Mouse (Mus musculus) neural tube, embryonic 13.5 days (tissue): ENCODE results near the gene Hist2h2be. TPM values are rescaled to one million over a fixed set of nuclear protein-coding genes. Genes with fewer than 3 reads are reported as not detected.
"Not testable (repeated sequence)": the region's sequence is repeated elsewhere in the genome, so short reads cannot be mapped to it uniquely, and the experiment has no call there.

ENCODE experiments used
- ATAC-seq: fragments of 200-750 bp; cut with Nextera tagmentation; 2 replicates; pipeline ENCODE4 v1.8.0; 2017; ENCODE audit warnings: low read depth, mild to moderate bottlenecking, moderate TSS enrichment, moderate library complexity
- H3K27ac ChIP-seq: fragments of 300-500 bp; sonication (generic); replicated peaks from 2 replicates; pipeline ENCODE4 v1.5.1; 2015; ENCODE audit warnings: moderate library complexity, mild to moderate bottlenecking, inconsistent platforms
- H3K27me3 ChIP-seq: fragments of 300-500 bp; sonication (generic); 2 replicates; pipeline ENCODE4 v1.6.1; 2015; ENCODE audit warnings: mild to moderate bottlenecking, inconsistent platforms
- H3K36me3 ChIP-seq: fragments of 300-500 bp; sonication (generic); 2 replicates; pipeline ENCODE4 v1.6.1; 2015; ENCODE audit warnings: mild to moderate bottlenecking, inconsistent platforms
- H3K4me1 ChIP-seq: fragments of 300-500 bp; sonication (generic); replicated peaks from 2 replicates; pipeline ENCODE4 v1.6.1; 2015; ENCODE audit warnings: inconsistent platforms
- H3K4me2 ChIP-seq: fragments of 300-500 bp; sonication (generic); 2 replicates; pipeline ENCODE4 v1.6.1; 2015; ENCODE audit warnings: inconsistent platforms, mild to moderate bottlenecking, moderate library complexity
- H3K4me3 ChIP-seq: fragments of 300-500 bp; sonication (generic); 2 replicates; pipeline ENCODE4 v1.5.1; 2015; ENCODE audit warnings: mild to moderate bottlenecking, inconsistent platforms
- H3K9ac ChIP-seq: fragments of 300-500 bp; sonication (generic); 2 replicates; pipeline ENCODE4 v1.6.1; 2015; ENCODE audit warnings: moderate library complexity, mild to moderate bottlenecking, inconsistent platforms
- H3K9me3 ChIP-seq: fragments of 300-500 bp; sonication (generic); 2 replicates; pipeline ENCODE4 v1.6.1; 2016; ENCODE audit warnings: inconsistent platforms
- WGBS: fragments of 180-500 bp; shearing (Covaris S2); methylation state at CpG from one replicate; pipeline ENCODE4 v1.1.7; 2015; 5-methylcytosine and 5-hydroxymethylcytosine counted together
- polyA plus RNA-seq: library from polyadenylated mRNA; unstranded; fragments of >200 nt; fragmentation: Nextera tagmentation; extraction: Ambion mirVana; gene quantifications from 2 replicates; pipeline ENCODE4 v1.2.1, GENCODE M21; 2015

The Hist2h2be gene
- polyA plus RNA-seq, 1 experiment from 2014 or later: 4.0 TPM

GRCm38 (mm10) chr3:96245003-96245886, 24.3 kb downstream of the Hist2h2be start, which contains the start of gene Hist2h2aa1:
Gene Hist2h2aa1, plus strand, starts transcription at chr3:96245497.
- WGBS: 0% methylated on average over 40 of the region's 88 CpGs

DNA sequence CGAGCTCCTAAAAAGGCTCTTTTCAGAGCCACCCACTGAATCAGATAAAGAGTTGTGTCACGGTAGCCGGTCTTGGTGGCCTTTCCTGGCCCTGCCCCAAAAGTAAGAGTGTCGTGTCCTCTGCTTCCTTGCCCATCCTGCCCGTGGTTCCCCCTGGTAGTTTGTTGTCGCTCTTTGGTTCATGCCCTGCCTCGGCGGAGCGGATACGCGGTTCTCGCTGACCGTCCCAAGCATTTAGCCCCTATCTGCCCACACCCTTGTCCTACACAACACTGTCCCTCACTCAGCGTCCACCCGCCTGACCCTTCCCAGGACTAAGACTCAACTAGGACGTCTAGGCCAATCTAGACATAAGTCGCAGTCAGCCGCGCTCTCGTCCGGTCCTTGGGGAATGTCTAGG, 25.1 kb downstream of the Hist2h2be start:
- Histone ChIP-seq H3K4me1 (peaks cover 35% of the 10 kb centered on the region), H3K9ac (0 out of 2 replicates have a peak overlapping the region, but pooled peaks have one; percentile 62), H3K4me3 (peak overlapping the region; percentile 36), H3K4me2 (peak overlapping the region; percentile 49), H3K27ac (peak overlapping the region; percentile 81; the same call in 1 of the 2 replicates)
- not testable (repeated sequence) for H3K9me3 ChIP-seq, H3K36me3 ChIP-seq, ATAC-seq, H3K27me3 ChIP-seq
- WGBS: 0% methylated on average over 10 of the region's 21 CpGs

More at GRCm38 (mm10) chr3:96245003-96245886, 24.3 kb downstream of the Hist2h2be start, which contains the start of gene Hist2h2aa1:
- peaks cover 40% of the 10 kb centered on the region for H3K4me1 ChIP-seq
- not testable (repeated sequence) for H3K36me3 ChIP-seq, H3K27me3 ChIP-seq, H3K9me3 ChIP-seq
- H3K27ac ChIP-seq: peak within 1 kb of the TSS; percentile 98
- peak within 1 kb of the TSS; percentile 64 for H3K4me2 ChIP-seq
- H3K4me3 ChIP-seq: peak within 1 kb of the TSS; percentile 49
- peak within 1 kb of the TSS; percentile 83 for H3K9ac ChIP-seq
- ATAC-seq: peak; percentile 89

DNA sequence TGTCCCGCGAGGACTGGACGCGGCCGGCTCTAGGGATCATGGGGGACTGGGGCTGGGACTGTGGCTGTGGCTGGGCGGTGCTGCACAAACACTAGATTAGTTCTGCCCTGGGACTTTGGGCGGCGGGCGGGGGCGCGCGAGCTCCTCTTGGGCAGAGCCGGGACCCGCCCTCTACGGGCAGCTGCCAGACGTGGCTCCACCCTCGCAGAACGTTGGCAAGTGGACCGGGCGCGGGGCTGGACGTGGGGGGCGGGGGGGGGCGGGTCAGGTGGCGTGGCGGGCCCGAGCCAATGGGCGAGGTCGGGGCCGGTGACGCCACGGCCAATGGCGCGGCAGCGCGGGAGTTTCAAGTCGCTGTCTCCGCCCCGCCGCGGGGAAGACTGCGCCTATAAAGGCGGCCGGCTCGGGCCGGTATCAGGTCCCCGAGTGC, 25.5 kb downstream of the Hist2h2be start, which contains the start of gene Hist2h3c1:
Gene Hist2h3c1 (plus strand): TSS at position 259 of the 430 bp plus-strand sequence.
- H3K4me1 ChIP-seq: peaks cover 34% of the 10 kb centered on the region
- peak within 1 kb of the TSS; percentile 36 for H3K4me3 ChIP-seq
- peak within 1 kb of the TSS; percentile 51 for H3K4me2 ChIP-seq
- not testable (repeated sequence) for H3K9me3 ChIP-seq, H3K27me3 ChIP-seq, H3K36me3 ChIP-seq
- peak; percentile 91 for ATAC-seq
- WGBS: 0% methylated on average over 9 of the region's 47 CpGs
- H3K9ac ChIP-seq: peak within 1 kb of the TSS; percentile 62
- peak within 1 kb of the TSS; percentile 81; the same call in 1 of the 2 replicates for H3K27ac ChIP-seq

- no peak overlapping the region for H3K27ac ChIP-seq
- no peaks in the 10 kb centered on the region for H3K9me3 ChIP-seq
- H3K4me2 ChIP-seq: peak overlapping the region; percentile 51
- H3K9ac ChIP-seq: peak overlapping the region; percentile 58
- WGBS: 2% methylated on average over 11 of the region's 11 CpGs
- H3K36me3 ChIP-seq: no peaks in the 10 kb centered on the region
- peaks cover 34% of the 10 kb centered on the region for H3K4me1 ChIP-seq
- peak overlapping the region; percentile 33 for H3K4me3 ChIP-seq
- H3K27me3 ChIP-seq: no peaks in the 10 kb centered on the region
- ATAC-seq: no peak
Measured at GRCm38 (mm10) chr3:96247356-96248140, 26.6 kb downstream of the Hist2h2be start.

GRCm38 (mm10) chr3:96248141-96249033, 27.5 kb downstream of the Hist2h2be start:
- no peak for ATAC-seq
- Histone ChIP-seq H3K4me2 (peak overlapping the region; percentile 51), H3K27me3 (no peaks in the 10 kb centered on the region), H3K4me1 (peaks cover 34% of the 10 kb centered on the region), H3K36me3 (no peaks in the 10 kb centered on the region), H3K9ac (peak overlapping the region; percentile 58; the same call in 1 of the 2 replicates), H3K4me3 (peak overlapping the region; percentile 33; the same call in 1 of the 2 replicates), H3K9me3 (no peaks in the 10 kb centered on the region), H3K27ac (no peak overlapping the region)
- 48% methylated on average over 6 of the region's 6 CpGs for WGBS

DNA sequence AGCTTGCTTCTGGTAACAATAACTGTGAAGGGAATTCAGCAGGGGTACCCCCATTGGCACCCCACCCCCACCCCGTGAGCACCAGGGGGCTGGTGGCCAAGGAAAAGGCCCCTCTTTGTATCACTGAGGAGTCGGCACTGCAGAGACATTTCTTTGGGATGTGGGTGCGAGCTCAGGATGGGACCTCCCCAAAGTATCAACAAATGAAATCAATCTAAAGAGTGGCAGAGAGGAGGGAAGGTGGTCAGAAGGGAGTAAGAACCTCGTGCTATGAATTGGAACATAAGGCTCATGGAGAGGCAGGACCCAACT, 28.1 kb downstream of the Hist2h2be start:
- no peak for ATAC-seq
- H3K36me3 ChIP-seq: no peaks in the 10 kb centered on the region
- H3K4me3 ChIP-seq: no peak overlapping the region
- 53% methylated on average over 4 of the region's 4 CpGs for WGBS
- no peaks in the 10 kb centered on the region for H3K27me3 ChIP-seq
- H3K9ac ChIP-seq: no peak overlapping the region
- H3K4me2 ChIP-seq: peak overlapping the region; percentile 51
- no peaks in the 10 kb centered on the region for H3K9me3 ChIP-seq
- H3K27ac ChIP-seq: no peak overlapping the region
- H3K4me1 ChIP-seq: peaks cover 31% of the 10 kb centered on the region

GRCm38 (mm10) chr3:96250890-96251289, 30.0 kb downstream of the Hist2h2be start:
- Histone ChIP-seq H3K9ac (no peak overlapping the region), H3K27ac (no peak overlapping the region), H3K27me3 (no peaks in the 10 kb centered on the region), H3K4me1 (peaks cover 21% of the 10 kb centered on the region), H3K4me2 (no peak overlapping the region), H3K36me3 (no peaks in the 10 kb centered on the region), H3K4me3 (no peak overlapping the region), H3K9me3 (no peaks in the 10 kb centered on the region)
- no peak for ATAC-seq
- WGBS: 54% methylated on average over 3 of the region's 3 CpGs

- no peaks in the 10 kb centered on the region for H3K9me3 ChIP-seq
- H3K4me2 ChIP-seq: no peak overlapping the region
- 94% methylated on average over 3 of the region's 3 CpGs for WGBS
- H3K4me3 ChIP-seq: no peak overlapping the region
- no peak overlapping the region for H3K9ac ChIP-seq
- no peaks in the 10 kb centered on the region for H3K36me3 ChIP-seq
- H3K27ac ChIP-seq: no peak overlapping the region
- no peak for ATAC-seq
- H3K27me3 ChIP-seq: no peaks in the 10 kb centered on the region
- H3K4me1 ChIP-seq: peaks cover 21% of the 10 kb centered on the region
Measured at GRCm38 (mm10) chr3:96251787-96252186, 30.9 kb downstream of the Hist2h2be start.

- 0 out of 2 replicates have a peak overlapping the region, but pooled peaks have one; percentile 17 for H3K9ac ChIP-seq
- ATAC-seq: no peak
- H3K9me3 ChIP-seq: no peaks in the 10 kb centered on the region
- no peak overlapping the region for H3K27ac ChIP-seq
- no peaks in the 10 kb centered on the region for H3K36me3 ChIP-seq
- H3K27me3 ChIP-seq: no peaks in the 10 kb centered on the region
- H3K4me1 ChIP-seq: no peaks in the 10 kb centered on the region
- no peak overlapping the region for H3K4me2 ChIP-seq
- no peak overlapping the region for H3K4me3 ChIP-seq
- WGBS: 46% methylated on average over 10 of the region's 10 CpGs
Measured at GRCm38 (mm10) chr3:96254683-96255355, 33.9 kb downstream of the Hist2h2be start.

DNA sequence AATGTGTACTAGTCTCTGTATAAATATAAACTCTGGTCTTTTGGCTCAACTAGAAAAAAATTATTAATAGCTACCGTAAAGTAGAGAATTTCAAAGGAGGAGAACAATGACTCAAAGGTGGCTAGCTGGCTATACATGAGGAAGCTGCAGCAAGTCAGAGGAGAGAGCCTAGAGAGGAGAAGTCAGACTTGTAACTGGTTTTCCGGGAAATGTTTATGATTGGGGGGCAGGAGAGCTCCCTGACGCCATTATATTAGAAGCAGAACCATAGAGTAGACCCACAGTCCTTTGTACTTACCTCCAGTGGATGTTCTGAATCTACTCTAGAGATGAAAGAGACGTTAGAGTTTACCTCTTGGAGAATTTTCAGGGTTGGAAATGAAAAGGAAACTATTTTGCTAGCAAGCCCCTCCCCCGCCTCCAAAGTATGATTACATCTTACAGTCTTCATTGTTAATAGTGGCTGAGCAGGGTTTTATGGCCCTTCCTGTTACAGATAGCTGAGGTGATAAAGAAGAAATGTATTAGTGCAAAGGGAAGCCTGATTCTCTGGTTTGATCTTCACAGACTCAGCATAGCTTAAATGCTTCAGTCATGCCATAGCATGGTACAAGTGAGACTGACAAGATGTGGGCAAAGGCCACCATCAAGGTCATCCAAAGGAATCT, 35.1 kb downstream of the Hist2h2be start:
- Histone ChIP-seq H3K4me2 (no peak overlapping the region), H3K36me3 (no peaks in the 10 kb centered on the region), H3K4me3 (no peak overlapping the region), H3K27me3 (no peaks in the 10 kb centered on the region), H3K4me1 (no peaks in the 10 kb centered on the region), H3K9ac (no peak overlapping the region), H3K27ac (no peak overlapping the region), H3K9me3 (no peaks in the 10 kb centered on the region)
- ATAC-seq: no peak
- WGBS: 79% methylated on average over 5 of the region's 5 CpGs
